16 mouse cellular contexts compared by ENCODE assay signal in the genomic region with DNA sequence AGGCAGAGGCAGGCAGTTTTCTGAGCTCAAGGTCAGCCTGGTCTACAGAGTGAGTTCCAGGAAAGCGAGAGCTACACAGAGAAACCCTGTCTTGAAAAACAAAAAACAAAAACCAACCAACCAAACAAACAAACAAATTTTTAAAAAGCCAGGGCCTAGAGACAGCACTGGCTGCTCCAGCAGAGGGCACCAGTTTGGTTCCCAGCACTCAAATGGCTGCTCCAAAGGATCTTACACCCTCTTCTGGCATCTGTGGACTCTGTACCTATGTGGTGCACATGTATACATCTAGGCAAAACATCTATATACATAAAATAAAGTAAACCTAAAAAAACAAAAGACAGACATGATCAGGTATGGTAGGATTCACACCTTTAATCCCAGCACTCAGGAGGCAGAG. TPM values are rescaled to one million over a fixed set of nuclear protein-coding genes. Genes with fewer than 3 reads are reported as not detected.
A peak's percentile ranks its signal among the peaks of the same experiment; 100 is the strongest.
DNase-seq lines count a peak whose midpoint lies in the region; ATAC-seq and TF ChIP-seq lines count a peak whose summit lies in the region.
"Had no signal": no experiment of that assay in that cellular context is flagged by ENCODE, and none has a peak within 500 bp of the region (broad histone marks: within the 10 kb centered on the region; RNA-seq: fewer than 3 reads in every experiment).

No protein-coding gene starts in this region.

- no peaks in the 10 kb centered on the region for H3K4me1 ChIP-seq in intestine, postnatal 0 days (replicated peaks; ENCODE audit: control insufficient read depth, insufficient read depth, low read length)
- H3K4me1 ChIP-seq in intestine, embryonic 15.5 days (replicated peaks), result no peaks in the 10 kb centered on the region
- H3K4me1 ChIP-seq in midbrain, postnatal 0 days (ENCODE audit: insufficient read depth, low read length), result no peaks in the 10 kb centered on the region
- no peaks in the 10 kb centered on the region for H3K4me1 ChIP-seq in midbrain, embryonic 16.5 days (ENCODE audit: control insufficient read depth, insufficient read depth, low read length)
- H3K4me1 ChIP-seq in bone marrow macrophage, adult 2 months (ENCODE audit: control insufficient read depth, insufficient read depth, low read length), result peaks cover 3% of the 10 kb centered on the region; the same call in 1 of the 2 replicates
- H3K4me1 ChIP-seq: embryonic facial prominence, embryonic 15.5 days; heart, embryonic 12.5 days; midbrain, embryonic 13.5 days had no signal

- no peak for TF ChIP-seq POLR2A in bone marrow macrophage, adult 2 months (IDR thresholded peaks at IDR 0.05; ENCODE audit: borderline replicate concordance, low read depth, low read length)

- 0 out of 2 replicates have a peak, but pooled peaks have one; percentile 29 for TF ChIP-seq CTCF in intestine, postnatal 0 days (IDR thresholded peaks at IDR 0.05; ENCODE audit: low read depth)
- peak; percentile 14; the same call in 1 of the 2 replicates for TF ChIP-seq CTCF in midbrain, postnatal 0 days (IDR thresholded peaks at IDR 0.05)
- TF ChIP-seq CTCF in bone marrow macrophage, adult 2 months (IDR thresholded peaks at IDR 0.05; ENCODE audit: low read depth, low read length), result peak; percentile 15; the same call in 1 of the 2 replicates

- H3K36me3 ChIP-seq in intestine, postnatal 0 days (ENCODE audit: control insufficient read depth, insufficient read depth), result no peaks in the 10 kb centered on the region
- H3K36me3 ChIP-seq in intestine, embryonic 15.5 days, result no peaks in the 10 kb centered on the region
- no peaks in the 10 kb centered on the region for H3K36me3 ChIP-seq in midbrain, postnatal 0 days (ENCODE audit: insufficient read depth, low read length)
- no peaks in the 10 kb centered on the region for H3K36me3 ChIP-seq in midbrain, embryonic 16.5 days (ENCODE audit: control insufficient read depth, insufficient read depth, low read length)
- H3K36me3 ChIP-seq: embryonic facial prominence, embryonic 15.5 days; heart, embryonic 12.5 days; liver, embryonic 13.5 days; midbrain, embryonic 13.5 days had no signal

- WGBS in intestine, postnatal 0 days, result 88% methylated on average over 1 of the region's 1 CpGs
- 87% methylated on average over 1 of the region's 1 CpGs for WGBS in intestine, embryonic 15.5 days
- WGBS in midbrain, postnatal 0 days, result 86% methylated on average over 1 of the region's 1 CpGs
- WGBS in midbrain, embryonic 16.5 days, result 90% methylated on average over 1 of the region's 1 CpGs

- no peak for DNase-seq in midbrain, postnatal 0 days (ENCODE audit: low spot score)
- DNase-seq in adrenal gland, adult 2 months, result no peak
- no peak for DNase-seq in embryo, embryonic 11 days
- DNase-seq: adrenal gland, postnatal 36 days; cerebellum, adult 9-10 months; kidney, adult 2 months; kidney, postnatal 25 days; liver, embryonic 13.5 days had no signal

- no peaks in the 10 kb centered on the region for H3K27me3 ChIP-seq in intestine, postnatal 0 days (replicated peaks; ENCODE audit: control insufficient read depth, insufficient read depth, low read length)
- H3K27me3 ChIP-seq in intestine, embryonic 15.5 days (replicated peaks), result no peaks in the 10 kb centered on the region
- no peaks in the 10 kb centered on the region for H3K27me3 ChIP-seq in midbrain, postnatal 0 days (ENCODE audit: insufficient read depth, low read length)
- H3K27me3 ChIP-seq in midbrain, embryonic 16.5 days (ENCODE audit: control insufficient read depth, insufficient read depth, low read depth, low read length), result no peaks in the 10 kb centered on the region
- H3K27me3 ChIP-seq: embryonic facial prominence, embryonic 15.5 days; heart, embryonic 12.5 days; liver, embryonic 13.5 days; midbrain, embryonic 13.5 days had no signal

- ATAC-seq in intestine, postnatal 0 days, result no peak
- no peak for ATAC-seq in intestine, embryonic 15.5 days
- no peak for ATAC-seq in midbrain, postnatal 0 days (ENCODE audit: low FRiP score)
- no peak for ATAC-seq in midbrain, embryonic 16.5 days
- ATAC-seq: midbrain, embryonic 13.5 days had no signal

- no peak overlapping the region for H3K9ac ChIP-seq in intestine, postnatal 0 days (ENCODE audit: low read depth, low read length)
- H3K9ac ChIP-seq in intestine, embryonic 15.5 days, result no peak overlapping the region
- no peak overlapping the region for H3K9ac ChIP-seq in midbrain, postnatal 0 days (replicated peaks; ENCODE audit: low read length, poor library complexity, severe bottlenecking)
- H3K9ac ChIP-seq in midbrain, embryonic 16.5 days (ENCODE audit: low read depth, low read length), result no peak overlapping the region
- H3K9ac ChIP-seq: embryonic facial prominence, embryonic 15.5 days; heart, embryonic 12.5 days; liver, embryonic 13.5 days; midbrain, embryonic 13.5 days had no signal

- no peak overlapping the region for H3K4me3 ChIP-seq in intestine, postnatal 0 days (ENCODE audit: low read depth, low read length)
- no peak overlapping the region for H3K4me3 ChIP-seq in intestine, embryonic 15.5 days (replicated peaks)
- H3K4me3 ChIP-seq in midbrain, postnatal 0 days (ENCODE audit: low read depth, low read length), result no peak overlapping the region
- H3K4me3 ChIP-seq in midbrain, embryonic 16.5 days (ENCODE audit: low read depth, low read length), result no peak overlapping the region
- H3K4me3 ChIP-seq in bone marrow macrophage, adult 2 months (ENCODE audit: insufficient read depth, low read length), result no peak overlapping the region
- H3K4me3 ChIP-seq: embryonic facial prominence, embryonic 15.5 days; heart, embryonic 12.5 days; liver, embryonic 13.5 days; midbrain, embryonic 13.5 days; myocyte had no signal

- no peak overlapping the region for H3K27ac ChIP-seq in intestine, postnatal 0 days (ENCODE audit: low read depth, low read length)
- no peak overlapping the region for H3K27ac ChIP-seq in intestine, embryonic 15.5 days
- H3K27ac ChIP-seq in midbrain, postnatal 0 days (ENCODE audit: low read depth, low read length), result no peak overlapping the region
- H3K27ac ChIP-seq in midbrain, embryonic 16.5 days (ENCODE audit: low read length), result no peak overlapping the region
- no peak overlapping the region for H3K27ac ChIP-seq in bone marrow macrophage, adult 2 months (ENCODE audit: insufficient read depth, low read depth, low read length)
- H3K27ac ChIP-seq: embryonic facial prominence, embryonic 15.5 days; liver, embryonic 13.5 days; midbrain, embryonic 13.5 days had no signal

- H3K9me3 ChIP-seq in intestine, postnatal 0 days (ENCODE audit: control insufficient read depth), result no peaks in the 10 kb centered on the region
- H3K9me3 ChIP-seq in intestine, embryonic 15.5 days, result no peaks in the 10 kb centered on the region
- H3K9me3 ChIP-seq in midbrain, postnatal 0 days (ENCODE audit: low read length), result no peaks in the 10 kb centered on the region
- no peaks in the 10 kb centered on the region for H3K9me3 ChIP-seq in midbrain, embryonic 16.5 days (replicated peaks; ENCODE audit: control insufficient read depth, low read length, poor library complexity, severe bottlenecking)
- H3K9me3 ChIP-seq: embryonic facial prominence, embryonic 15.5 days; heart, embryonic 12.5 days; liver, embryonic 13.5 days; midbrain, embryonic 13.5 days had no signal

- no peak overlapping the region for H3K4me2 ChIP-seq in intestine, postnatal 0 days (replicated peaks; ENCODE audit: low read depth)
- H3K4me2 ChIP-seq in intestine, embryonic 15.5 days (replicated peaks), result no peak overlapping the region
- H3K4me2 ChIP-seq in midbrain, postnatal 0 days (ENCODE audit: low read depth, low read length, poor library complexity, severe bottlenecking), result no peak overlapping the region
- no peak overlapping the region for H3K4me2 ChIP-seq in midbrain, embryonic 16.5 days (ENCODE audit: low read length)
- H3K4me2 ChIP-seq: embryonic facial prominence, embryonic 15.5 days; heart, embryonic 12.5 days; liver, embryonic 13.5 days; midbrain, embryonic 13.5 days had no signal

RNA-seq across cellular contexts. Expression of a gene that starts 26.3 kb away (rescaled TPM):
- 0.03 and 0.07 TPM in 2 replicates for polyA plus RNA-seq in intestine, postnatal 0 days (2015; fragmentation: Nextera tagmentation; extraction: Ambion mirVana)
- polyA plus RNA-seq in intestine, embryonic 15.5 days (2015; fragmentation: Nextera tagmentation; extraction: Ambion mirVana), result 0.08 and 0.14 TPM in 2 replicates
- total RNA-seq in midbrain, postnatal 0 days (2014; rRNA removed), result 31.6 and 36.3 TPM in 2 replicates
- 2.0 and 2.6 TPM in 2 replicates for polyA plus RNA-seq in midbrain, postnatal 0 days (2015; fragmentation: Nextera tagmentation; extraction: Ambion mirVana)
- polyA plus RNA-seq in midbrain, embryonic 16.5 days (2015; fragmentation: Nextera tagmentation; extraction: Ambion mirVana), result 1.4 and 2.5 TPM in 2 replicates
- 0.08 and 0.11 TPM in 2 replicates for polyA plus RNA-seq in bone marrow macrophage, adult 2 months (2012; ENCODE audit: insufficient read depth, insufficient read length, missing spikeins)
- total RNA-seq in adrenal gland, adult 2 months (2021), result under 1 TPM; 0.14 to 0.28 TPM
- polyA plus RNA-seq in adrenal gland, adult 2 months (2012; rRNA removed), result 0.06 and 0.13 TPM in 2 replicates
- polyA plus RNA-seq: liver, embryonic 13.5 days had no signal

RNA-seq across cellular contexts. Expression of a gene that starts 50.3 kb away (rescaled TPM):
- 172 and 175 TPM in 2 replicates for polyA plus RNA-seq in intestine, postnatal 0 days (2015; fragmentation: Nextera tagmentation; extraction: Ambion mirVana)
- polyA plus RNA-seq in intestine, embryonic 15.5 days (2015; fragmentation: Nextera tagmentation; extraction: Ambion mirVana), result 132 and 150 TPM in 2 replicates
- 210 and 256 TPM in 2 replicates for total RNA-seq in midbrain, postnatal 0 days (2014; rRNA removed)
- 231 and 234 TPM in 2 replicates for polyA plus RNA-seq in midbrain, postnatal 0 days (2015; fragmentation: Nextera tagmentation; extraction: Ambion mirVana)
- 173 and 175 TPM in 2 replicates for polyA plus RNA-seq in midbrain, embryonic 16.5 days (2015; fragmentation: Nextera tagmentation; extraction: Ambion mirVana)
- 117 and 124 TPM in 2 replicates for polyA plus RNA-seq in bone marrow macrophage, adult 2 months (2012; ENCODE audit: insufficient read depth, insufficient read length, missing spikeins)
- 100 to 1,000 TPM; 123 to 245 TPM for total RNA-seq in adrenal gland, adult 2 months (2021)
- 174 and 270 TPM in 2 replicates for polyA plus RNA-seq in adrenal gland, adult 2 months (2012; rRNA removed)
